Mouse (Mus musculus): ENCODE results near the gene Cerkl. TPM values are rescaled to one million over a fixed set of nuclear protein-coding genes. Genes with fewer than 3 reads are reported as not detected.

The Cerkl gene
- total RNA-seq, 1 experiment from 2014 or later: 14.7 TPM

DNA sequence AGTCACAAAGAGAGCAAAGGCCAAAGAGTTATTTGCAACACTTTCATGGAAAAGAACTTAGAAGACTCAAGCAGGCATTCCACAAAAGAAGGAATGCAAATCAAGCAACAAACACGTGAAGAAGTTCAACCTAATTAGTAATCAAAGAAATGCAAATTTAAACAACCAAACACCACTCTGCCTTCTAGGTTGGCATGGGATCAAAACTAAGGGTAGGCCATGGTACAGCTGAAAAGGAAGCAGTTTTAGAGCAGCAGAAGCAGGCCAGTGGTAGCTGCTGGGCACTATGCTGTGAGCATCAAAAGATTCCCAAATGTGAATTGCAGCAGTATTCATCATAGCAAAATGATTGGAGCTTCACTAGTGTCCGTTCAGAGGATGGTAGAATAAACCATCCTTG is 59.5 kb downstream of the Cerkl start:
- no peak for ATAC-seq (ENCODE audit: extremely low read depth, insufficient number of reproducible peaks, low FRiP score, poor library complexity, severe bottlenecking)

DNA sequence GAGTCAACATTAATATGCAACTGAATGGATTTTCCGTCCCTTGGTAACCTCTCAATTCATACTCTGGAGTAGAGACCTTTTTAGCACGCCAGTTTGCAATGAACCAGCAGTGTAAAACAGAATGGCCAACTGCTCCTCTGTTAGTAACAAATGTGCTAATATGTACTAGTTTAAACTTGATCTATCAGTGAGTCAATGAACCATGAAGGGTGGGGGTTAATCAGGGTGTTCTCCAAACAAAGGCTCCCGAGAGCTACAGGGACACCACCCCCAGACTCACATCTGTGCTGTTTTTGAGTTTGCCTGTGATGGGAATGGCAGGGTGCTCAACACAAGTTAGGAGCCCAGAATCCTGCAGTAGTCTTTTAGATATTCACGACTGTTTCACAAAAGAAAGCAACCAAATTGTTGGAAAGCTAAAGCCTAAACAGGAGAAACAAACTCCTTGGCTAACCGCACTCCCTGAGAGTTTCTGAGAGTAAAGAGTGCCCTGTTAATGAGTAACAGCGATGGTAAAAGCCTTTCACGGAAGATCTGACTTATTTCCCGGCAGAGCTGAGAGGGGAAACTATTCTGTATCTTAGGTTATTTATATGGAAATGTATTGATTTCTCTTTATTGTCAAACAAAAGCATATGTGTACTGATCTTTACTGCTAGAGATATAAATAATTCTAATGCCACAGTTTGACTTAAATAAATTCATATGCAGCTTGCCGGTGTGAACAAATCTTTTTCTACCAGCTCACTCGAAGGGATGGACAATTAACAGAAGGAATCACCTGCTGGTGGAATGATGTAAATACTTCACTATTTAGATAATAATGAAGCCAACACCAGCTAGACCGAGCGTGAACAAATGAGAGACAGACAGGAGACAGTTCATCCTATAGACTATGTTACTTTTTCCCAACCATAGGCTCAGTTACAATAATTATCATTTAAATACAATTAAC is 77.2 kb downstream of the Cerkl start:
- ATAC-seq (ENCODE audit: extremely low read depth, insufficient number of reproducible peaks, low FRiP score, poor library complexity, severe bottlenecking): no peak

DNA sequence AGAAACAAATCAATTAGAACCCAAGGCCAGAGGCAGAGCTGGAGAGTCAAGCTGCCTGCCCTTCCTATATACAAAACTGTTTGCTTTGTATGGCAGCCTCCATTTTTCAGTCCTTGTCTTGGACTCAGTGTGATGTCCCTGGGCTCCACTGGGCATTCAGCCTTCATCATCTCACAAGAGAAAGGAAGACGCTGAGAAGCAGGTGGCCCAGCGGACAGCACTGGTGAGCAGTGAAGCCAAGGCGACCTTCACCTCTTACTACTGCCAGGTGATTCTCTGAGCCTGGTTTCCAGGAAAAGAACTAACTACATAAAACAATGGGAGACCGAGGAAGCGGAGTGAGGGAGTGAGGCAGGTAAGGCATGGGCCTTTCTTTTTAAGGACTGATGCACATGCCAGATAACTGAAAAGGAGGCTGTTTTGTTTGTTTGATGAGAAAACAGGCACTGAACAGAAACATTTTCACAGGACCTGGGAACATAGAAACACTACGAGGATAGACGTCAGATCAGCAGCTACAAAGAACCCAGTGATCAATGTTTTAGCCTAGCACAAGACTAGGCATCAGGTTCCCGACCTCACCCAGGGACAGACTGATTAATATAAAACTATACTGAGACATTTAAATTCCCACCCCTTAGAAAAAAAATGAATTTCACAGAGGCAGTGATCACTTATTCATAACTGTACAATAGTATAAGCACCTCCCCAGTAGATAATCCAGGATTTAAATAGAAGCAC is 78.1 kb downstream of the Cerkl start:
- ATAC-seq (ENCODE audit: extremely low read depth, insufficient number of reproducible peaks, low FRiP score, poor library complexity, severe bottlenecking): no peak

DNA sequence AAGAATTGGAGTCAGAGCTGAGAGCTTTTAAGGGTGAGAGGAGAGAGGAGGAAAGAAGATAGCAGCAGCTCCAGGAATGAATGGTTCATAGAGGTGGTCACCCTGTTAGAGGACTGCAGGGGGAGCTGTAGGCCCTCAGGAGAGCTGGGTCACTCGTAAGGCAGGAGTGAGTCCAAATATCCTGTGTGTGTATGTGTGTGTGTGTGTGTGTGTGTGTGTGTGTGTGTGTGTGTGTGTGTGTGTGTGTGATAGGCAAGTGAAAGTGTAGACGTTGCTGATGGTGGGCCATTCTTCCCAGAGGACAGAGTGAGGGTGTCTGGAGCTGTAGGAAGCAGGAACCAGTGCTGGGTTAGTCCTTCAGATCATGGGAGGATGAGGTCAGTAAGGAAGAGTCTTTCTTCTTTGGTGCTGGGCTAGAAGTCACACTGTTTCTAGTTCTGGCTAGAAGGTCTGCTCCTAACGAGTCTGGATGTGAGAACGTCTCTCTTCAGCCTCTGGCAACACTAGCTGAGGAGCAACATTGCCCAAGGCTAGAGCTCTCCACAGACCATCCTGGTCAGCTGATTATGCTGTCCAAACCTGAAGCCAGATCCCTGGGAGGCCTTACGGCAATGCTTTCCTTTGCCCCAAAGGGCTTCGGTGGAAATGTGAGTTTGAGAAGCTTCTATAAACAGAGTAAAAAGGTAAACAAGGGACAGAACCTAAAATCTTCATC is 83.9 kb downstream of the Cerkl start:
- ATAC-seq (ENCODE audit: extremely low read depth, insufficient number of reproducible peaks, low FRiP score, poor library complexity, severe bottlenecking): peak; percentile 63

DNA sequence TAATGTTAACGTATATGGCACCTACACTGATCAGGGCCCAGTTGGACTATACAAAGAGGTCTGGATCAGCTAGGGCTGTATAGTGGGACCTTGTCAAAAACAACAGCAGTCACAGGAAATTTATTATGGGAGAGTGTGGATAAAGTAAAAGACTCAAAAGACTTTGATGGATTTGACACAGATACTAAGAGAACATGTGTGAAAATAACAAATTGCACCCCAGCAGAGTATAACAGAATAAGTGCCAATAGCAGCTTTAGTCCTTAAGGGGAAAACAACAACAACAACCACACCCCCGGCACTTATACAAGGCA is 84.5 kb downstream of the Cerkl start:
- ATAC-seq (ENCODE audit: extremely low read depth, insufficient number of reproducible peaks, low FRiP score, poor library complexity, severe bottlenecking): no peak

DNA sequence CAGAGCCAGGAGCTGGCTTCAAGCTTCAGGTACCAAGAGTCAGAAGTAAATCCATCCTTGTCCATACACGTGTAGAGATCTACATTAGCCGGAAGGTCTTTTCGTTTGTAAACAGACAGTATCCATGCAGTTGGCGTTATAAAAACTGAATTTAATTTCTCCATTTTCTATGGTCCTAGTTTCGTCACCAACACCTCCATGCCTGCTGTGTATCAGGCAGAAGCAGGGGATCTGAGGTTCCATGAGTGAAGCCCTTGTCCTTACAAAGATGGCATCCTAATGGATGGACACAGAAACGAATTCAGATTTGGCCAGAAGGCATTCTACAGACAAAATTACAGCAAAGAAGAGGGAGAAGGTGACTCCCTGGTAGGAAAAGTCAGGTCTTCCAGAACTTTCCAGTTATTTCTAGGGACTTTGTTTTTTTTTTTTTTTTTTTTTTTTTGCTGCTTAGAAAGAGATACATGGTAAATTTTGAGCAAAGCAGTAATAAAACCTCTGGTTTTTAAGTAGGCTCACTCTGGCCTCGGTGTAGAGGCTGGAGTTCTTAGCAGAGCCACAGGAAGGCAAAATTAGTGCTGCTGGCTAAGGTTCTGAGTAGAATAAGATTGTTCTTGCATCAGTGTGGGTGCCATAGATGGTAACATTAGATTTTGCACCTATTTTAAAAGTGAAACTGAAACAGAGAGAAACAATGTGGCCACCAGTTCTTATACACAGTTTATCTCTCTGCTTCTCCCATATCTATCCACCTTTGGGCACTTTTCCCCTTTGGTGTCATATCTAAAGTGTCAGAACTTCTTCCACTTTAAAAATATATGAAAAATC is 85.0 kb downstream of the Cerkl start:
- ATAC-seq (ENCODE audit: extremely low read depth, insufficient number of reproducible peaks, low FRiP score, poor library complexity, severe bottlenecking): no peak

DNA sequence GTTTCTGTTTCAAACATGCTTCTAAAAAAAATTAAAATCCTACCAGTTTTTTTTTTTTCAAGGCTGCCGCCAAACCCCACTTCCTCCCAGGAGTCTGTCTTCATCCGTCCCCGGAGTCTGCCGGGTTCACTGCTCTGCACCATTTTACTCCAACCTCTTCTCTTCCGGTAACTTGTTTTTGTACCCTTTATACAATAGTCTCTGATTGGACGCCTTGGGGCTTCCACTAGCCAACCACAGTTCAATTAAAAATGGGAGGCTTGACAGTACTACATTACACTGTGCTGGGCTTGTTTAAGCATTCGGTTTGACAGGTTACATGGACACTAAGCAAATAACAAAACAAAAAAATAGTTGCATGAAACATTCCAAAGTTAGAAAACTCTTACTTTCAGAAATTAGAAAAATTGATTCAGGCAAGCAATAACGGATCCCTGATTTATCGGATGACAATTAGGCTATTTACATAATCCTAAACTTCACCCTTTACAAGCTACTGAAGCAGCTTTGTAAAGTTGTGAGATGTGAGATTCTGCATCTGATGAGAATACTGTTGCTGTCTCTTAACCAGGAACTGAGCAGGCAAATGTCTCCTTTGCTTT is 85.8 kb downstream of the Cerkl start:
- ATAC-seq (ENCODE audit: extremely low read depth, insufficient number of reproducible peaks, low FRiP score, poor library complexity, severe bottlenecking): peak; percentile 84

DNA sequence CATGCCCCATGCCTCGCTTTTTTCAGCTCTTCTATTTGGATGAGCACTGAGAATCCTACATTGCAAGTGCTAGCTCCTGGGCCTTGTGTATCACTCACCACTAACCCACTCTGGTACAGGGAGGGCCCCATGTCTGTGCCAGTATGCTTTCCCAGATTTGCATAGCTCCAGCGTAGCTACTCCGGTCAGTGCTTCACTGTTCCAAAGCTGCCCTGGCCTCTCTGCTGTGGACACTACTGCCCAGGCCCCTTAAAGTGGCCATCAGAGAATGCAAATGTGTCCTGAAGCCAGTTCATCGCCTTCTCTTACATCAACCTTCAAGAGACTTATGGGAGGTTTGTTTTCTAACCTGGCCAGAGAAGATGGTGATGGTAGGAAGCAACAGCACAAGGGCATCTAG is 86.7 kb downstream of the Cerkl start:
- no peak for ATAC-seq (ENCODE audit: extremely low read depth, insufficient number of reproducible peaks, low FRiP score, poor library complexity, severe bottlenecking)

DNA sequence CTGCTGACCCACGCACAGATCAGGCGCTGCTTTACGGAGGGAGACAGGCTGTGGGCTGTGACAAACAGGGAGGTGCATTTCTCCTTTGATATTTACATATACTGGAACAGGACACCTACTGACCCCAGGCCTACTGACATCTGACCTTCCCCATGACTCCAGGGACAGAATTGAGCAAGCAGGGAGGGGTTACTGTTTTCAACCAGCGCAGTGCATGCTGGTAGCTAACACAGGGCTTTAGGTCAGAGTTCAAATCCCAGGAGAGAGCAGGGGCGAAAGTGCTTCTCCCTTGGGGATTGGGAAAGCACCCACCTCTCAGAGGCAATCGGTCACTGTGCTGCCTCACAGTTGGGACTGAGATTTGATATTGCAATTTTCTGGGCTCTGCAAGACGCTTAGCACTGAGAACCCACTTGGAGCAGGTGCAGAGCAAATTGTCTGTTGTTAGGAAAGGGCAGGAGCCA is 87.5 kb downstream of the Cerkl start:
- no peak for ATAC-seq (ENCODE audit: extremely low read depth, insufficient number of reproducible peaks, low FRiP score, poor library complexity, severe bottlenecking)

DNA sequence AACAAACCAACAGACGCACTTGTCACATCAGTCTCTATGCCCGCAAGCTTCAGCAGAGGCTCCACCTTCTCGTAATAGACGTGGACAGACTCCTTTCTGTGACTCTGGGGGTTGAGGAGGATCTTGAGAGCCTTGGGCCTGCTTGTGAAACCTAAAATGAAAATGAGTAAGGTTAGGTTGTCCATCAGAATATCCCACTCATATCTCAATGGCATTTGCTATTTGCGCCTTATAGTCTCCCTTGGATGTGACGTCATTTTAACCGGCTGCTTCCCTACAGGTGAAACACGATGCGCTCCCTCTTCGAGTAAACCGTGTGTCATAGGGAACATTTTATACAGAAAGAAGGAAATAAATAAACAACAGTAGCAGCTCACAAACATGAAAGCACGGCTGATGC is 87.9 kb downstream of the Cerkl start:
- ATAC-seq (ENCODE audit: extremely low read depth, insufficient number of reproducible peaks, low FRiP score, poor library complexity, severe bottlenecking): no peak

DNA sequence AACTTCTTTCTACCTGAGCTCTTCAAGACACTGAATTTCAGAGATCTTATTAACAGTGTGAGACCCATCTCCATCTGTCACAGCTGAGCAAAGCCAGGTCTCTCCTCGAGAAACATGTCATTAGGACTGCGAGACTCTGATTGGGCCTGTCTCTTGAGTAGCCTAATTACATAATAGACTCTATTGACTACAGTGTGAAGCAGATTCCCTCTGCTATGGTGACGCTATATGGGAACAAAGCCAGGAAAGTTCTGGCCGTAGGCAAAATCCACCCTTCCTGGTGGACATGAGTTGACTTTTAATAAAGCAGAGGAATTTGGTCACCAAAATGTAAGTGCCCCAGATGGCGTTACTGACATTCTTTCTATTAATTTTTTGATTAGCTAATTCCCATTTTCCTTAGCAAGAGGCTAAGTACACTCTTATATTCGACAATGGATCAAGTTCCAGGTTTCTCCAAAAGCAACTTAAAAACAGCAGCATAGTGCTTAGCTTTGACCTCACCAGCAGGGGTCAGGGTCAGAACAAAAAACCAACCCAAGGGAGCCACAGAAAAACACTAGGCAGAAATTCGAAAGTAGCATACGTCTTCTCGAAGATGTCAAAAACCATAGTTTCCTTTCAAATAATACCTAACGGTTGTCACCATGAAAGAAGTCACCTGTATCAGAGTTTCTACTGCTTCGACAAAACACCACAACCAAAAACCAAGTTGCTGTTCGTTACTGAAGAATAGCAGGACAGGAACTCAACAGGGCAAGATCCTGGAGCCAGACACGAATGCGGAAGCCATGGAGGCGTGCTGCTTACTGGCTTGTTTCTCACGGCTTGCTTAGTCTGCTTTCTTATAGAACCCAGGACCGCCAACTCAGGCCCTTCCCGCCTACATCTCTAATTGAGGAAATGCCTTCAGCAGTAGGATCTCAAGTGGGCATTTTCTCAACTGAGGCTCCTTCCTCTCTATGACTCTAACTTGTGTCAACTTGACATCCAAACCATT is 88.8 kb downstream of the Cerkl start:
- no peak for ATAC-seq (ENCODE audit: extremely low read depth, insufficient number of reproducible peaks, low FRiP score, poor library complexity, severe bottlenecking)

DNA sequence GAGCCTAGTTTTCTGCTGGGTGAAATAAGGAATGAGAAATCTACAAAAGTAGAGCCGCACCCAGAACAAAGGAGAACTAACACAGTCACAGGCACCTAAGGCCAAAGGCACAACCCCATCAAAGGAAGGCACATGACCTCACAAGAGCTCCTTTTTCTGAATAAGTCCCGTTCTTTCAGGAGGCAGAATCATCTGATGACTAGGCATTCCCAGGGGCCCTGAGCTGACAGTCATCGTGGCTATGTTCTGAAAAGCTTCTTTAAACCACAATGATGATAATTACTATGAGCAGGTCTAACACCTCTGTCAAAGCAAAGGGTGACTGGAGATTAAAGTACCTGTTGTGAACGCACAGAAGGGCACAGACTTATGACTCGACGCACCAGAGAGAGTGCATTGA is 92.7 kb downstream of the Cerkl start:
- no peak for ATAC-seq (ENCODE audit: extremely low read depth, insufficient number of reproducible peaks, low FRiP score, poor library complexity, severe bottlenecking)

DNA sequence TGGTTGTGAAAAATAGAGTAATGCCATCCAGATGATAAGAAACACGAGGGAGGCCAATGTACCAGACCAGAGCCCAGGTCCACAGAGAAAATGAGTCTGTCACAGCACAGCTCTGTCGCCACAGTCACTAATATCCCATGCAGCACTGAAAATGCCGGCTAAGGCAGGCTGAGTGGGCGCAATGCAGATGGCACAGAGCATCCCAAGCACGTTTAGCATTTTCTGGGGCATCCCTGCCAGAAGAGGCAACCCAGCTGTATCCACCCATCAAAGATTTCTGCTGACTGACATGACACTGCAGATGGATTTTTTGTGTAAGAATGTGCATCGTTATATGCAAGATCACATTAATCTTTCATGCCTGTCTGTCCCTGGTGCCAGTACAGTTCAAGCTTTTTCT is 94.6 kb downstream of the Cerkl start:
- no peak for ATAC-seq (ENCODE audit: extremely low read depth, insufficient number of reproducible peaks, low FRiP score, poor library complexity, severe bottlenecking)

DNA sequence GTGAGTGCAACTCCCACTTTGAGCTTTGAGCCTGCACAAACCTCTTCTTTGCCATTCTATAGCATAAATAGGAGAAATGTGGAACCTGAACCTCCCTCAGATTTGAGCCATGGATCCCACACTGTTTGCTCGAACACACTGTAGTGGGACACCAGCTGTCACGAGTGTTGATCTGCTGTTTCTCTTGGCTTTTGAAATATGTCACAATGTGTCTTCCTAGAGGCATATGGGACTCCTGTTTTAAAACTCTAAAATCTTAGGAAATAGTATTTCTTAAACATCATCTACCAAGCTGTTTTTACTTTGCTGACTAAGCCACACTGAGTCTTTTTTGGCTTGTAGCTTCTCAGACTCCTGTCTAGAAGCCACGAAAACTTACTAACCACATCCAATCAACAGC is 98.8 kb downstream of the Cerkl start:
- no peak for ATAC-seq (ENCODE audit: extremely low read depth, insufficient number of reproducible peaks, low FRiP score, poor library complexity, severe bottlenecking)

DNA sequence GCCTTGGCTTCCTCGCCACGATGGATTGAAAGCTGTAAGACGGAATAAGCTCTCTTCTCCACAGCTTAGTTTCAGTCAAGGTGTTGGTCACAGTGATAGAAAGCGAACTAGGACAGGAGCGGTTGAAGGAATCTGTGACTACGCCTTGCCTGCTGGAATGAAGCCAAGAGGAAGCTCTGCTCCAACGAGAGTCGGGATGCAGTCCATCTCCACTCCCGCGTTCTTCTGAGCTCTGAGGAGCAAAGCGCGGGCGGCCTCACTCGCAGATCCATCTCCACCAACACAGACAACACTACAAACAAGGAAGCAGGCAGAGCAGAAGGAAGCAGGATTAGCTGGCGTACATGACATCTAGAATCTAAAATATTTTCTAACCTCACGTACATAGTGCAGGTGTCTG is 101.8 kb downstream of the Cerkl start:
- ATAC-seq (ENCODE audit: extremely low read depth, insufficient number of reproducible peaks, low FRiP score, poor library complexity, severe bottlenecking): no peak

DNA sequence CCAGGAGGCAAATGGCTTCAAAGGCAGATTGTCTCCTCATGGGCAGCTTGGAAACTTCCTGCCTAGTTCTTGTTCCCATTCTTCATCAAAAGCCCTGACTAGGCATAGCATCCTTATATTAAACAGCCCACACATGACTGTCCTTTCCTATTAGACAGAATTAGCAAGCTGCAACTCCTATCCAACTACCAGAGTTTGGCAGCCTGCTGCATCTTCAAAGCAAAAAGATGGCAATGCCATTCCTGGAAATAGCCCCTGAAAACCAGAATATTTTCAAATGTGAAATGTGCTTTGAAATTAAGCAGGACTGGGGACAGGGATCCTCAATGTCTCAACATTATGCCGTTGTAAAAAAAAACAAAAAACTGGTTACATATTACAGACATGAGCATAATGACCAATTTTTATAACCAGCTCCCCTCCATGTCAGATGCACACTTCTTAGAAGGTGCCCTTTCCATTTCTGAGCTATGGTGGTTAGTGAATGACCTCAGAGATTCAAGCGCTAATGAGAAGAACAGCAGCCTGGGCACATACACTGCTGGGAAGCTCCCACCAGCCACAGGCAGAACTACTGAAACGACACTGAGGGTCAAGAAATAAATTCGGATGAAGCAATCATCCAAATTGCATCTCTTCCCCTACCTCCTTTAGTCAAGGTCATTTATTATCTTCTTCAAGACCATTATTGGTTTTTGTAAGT is 104.3 kb downstream of the Cerkl start:
- ATAC-seq (ENCODE audit: extremely low read depth, insufficient number of reproducible peaks, low FRiP score, poor library complexity, severe bottlenecking): no peak

All from neutrophil, adult 5-6 weeks (primary cell).